Mouse (Mus musculus) heart, adult 2 months (tissue): ENCODE data around the gene Clasp1.

ENCODE experiments used
- CTCF ChIP-seq: fragments of 200-600 bp; IDR thresholded peaks from 2 replicates; pipeline ENCODE4 v1.8.1; 2022; ENCODE audit warnings: antibody characterized with exemption, mild to moderate bottlenecking, moderate library complexity
- EP300 ChIP-seq: fragments of 200-500 bp; IDR thresholded peaks from 2 replicates; pipeline ENCODE4 v1.6.1; 2011; ENCODE audit warnings: low read depth, low read length, control low read depth; ENCODE audit not compliant: insufficient read depth
- POLR2A ChIP-seq: fragments of 200-500 bp; IDR thresholded peaks from 2 replicates; pipeline ENCODE4 v1.6.1; 2011; ENCODE audit warnings: mild to moderate bottlenecking, low read depth, low read length, control low read depth; ENCODE audit not compliant: insufficient read depth

DNA sequence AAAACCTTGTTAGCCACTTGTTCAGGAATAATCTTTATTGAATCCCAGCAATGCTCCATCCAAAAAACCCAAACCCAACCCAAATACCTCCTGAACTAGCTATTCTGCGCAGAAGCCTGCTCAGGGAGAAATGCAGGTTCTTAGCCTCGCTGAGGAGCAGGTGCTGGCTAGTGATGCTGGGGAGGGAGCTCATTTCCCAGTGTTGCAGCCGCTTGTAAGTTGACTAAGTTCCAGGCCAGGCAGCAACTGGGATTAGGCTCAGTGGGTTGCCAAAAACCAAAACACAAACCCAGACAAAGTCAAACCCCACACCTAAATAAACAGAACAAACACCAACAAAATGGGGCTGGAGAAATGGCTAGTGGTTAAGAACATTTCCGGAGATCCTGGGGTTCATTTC is 20.4 kb downstream of the Clasp1 start:
- TF ChIP-seq CTCF (no peak), POLR2A (no peak), EP300 (no peak)
